Mouse (Mus musculus): ENCODE results near the gene Skida1.

GRCm38 (mm10) chr2:18052581-18052980, 3.7 kb upstream of the Skida1 start:
- TF ChIP-seq CTCF (IDR thresholded peaks at IDR 0.05) (no peak), EP300 (IDR thresholded peaks at IDR 0.05) (no peak)
